Mouse (Mus musculus) cerebellum, adult 2 months (tissue): Measurements from ENCODE around the gene Rnf39.

Source experiments
- CTCF ChIP-seq: fragments of 200-500 bp; IDR thresholded peaks from 2 replicates; pipeline ENCODE4 v1.5.1; 2011; ENCODE audit warnings: low read depth, mild to moderate bottlenecking, control low read depth, low read length, moderate library complexity, borderline replicate concordance; ENCODE audit not compliant: insufficient read depth
- POLR2A ChIP-seq: fragments of 200-500 bp; IDR thresholded peaks from 2 replicates; pipeline ENCODE4 v1.6.1; 2011; ENCODE audit warnings: low read length, control low read depth, borderline replicate concordance; ENCODE audit not compliant: insufficient read depth

- no peak for TF ChIP-seq CTCF
- no peak for TF ChIP-seq POLR2A
Observed at GRCm38 (mm10) chr17:36931130-36931529, 11.6 kb upstream of the Rnf39 start.
